In the genomic region with DNA sequence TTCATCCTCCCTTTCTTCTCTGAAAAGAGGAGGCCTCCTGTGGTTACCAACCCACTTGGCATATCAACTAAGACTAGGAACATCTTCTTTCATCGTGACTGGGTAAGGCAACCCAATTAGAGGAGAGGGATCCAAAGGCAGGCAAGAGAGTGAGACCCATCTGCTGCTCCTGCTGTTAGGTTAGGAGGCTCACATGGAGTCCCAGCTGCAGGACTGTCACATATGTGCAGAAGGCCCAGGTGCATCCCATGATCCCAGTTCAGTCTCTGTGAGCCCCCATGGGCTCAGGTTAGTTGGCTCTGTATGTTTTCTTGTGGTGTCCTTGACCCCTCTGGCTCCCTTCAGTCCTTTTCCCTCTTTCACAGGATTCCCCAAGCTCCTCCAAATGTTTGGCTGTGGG, we compare ENCODE assay signal across 24 mouse cellular contexts.
"Had no signal": no experiment of that assay in that cellular context is flagged by ENCODE, and none has a peak within 500 bp of the region (broad histone marks: within the 10 kb centered on the region; RNA-seq: fewer than 3 reads in every experiment).

No protein-coding gene starts in this region.

- H3K4me3 ChIP-seq: heart, embryonic 10.5 days; heart, embryonic 12.5 days; kidney, embryonic 15.5 days; limb, embryonic 13.5 days; limb, embryonic 15.5 days; liver, embryonic 12.5 days had no signal

- H3K27me3 ChIP-seq: heart, embryonic 12.5 days; kidney, embryonic 15.5 days; limb, embryonic 13.5 days; limb, embryonic 15.5 days; liver, embryonic 12.5 days had no signal

- H3K9ac ChIP-seq: heart, embryonic 12.5 days; hindbrain, embryonic 14.5 days; kidney, embryonic 15.5 days; limb, embryonic 13.5 days; limb, embryonic 15.5 days; liver, embryonic 12.5 days; liver, embryonic 14.5 days had no signal

- H3K9me3 ChIP-seq: heart, embryonic 10.5 days; heart, embryonic 12.5 days; kidney, embryonic 15.5 days; limb, embryonic 13.5 days; limb, embryonic 15.5 days; liver, embryonic 12.5 days had no signal

- H3K36me3 ChIP-seq: heart, embryonic 10.5 days; heart, embryonic 12.5 days; kidney, embryonic 15.5 days; limb, embryonic 13.5 days; limb, embryonic 15.5 days; liver, embryonic 12.5 days had no signal

- H3K27ac ChIP-seq: heart, embryonic 10.5 days; hindbrain, embryonic 14.5 days; kidney, embryonic 15.5 days; kidney, postnatal 0 days; limb, embryonic 13.5 days; limb, embryonic 15.5 days; liver, embryonic 12.5 days; liver, embryonic 14.5 days had no signal

- ATAC-seq: hindbrain, embryonic 16.5 days; intestine, embryonic 16.5 days; liver, embryonic 12.5 days had no signal

- DNase-seq: gastrocnemius, postnatal 14 days; gastrocnemius, postnatal 36 days; heart, adult 18-20 months; heart, postnatal 14 days; heart, postnatal 36 days; kidney, adult 11 months; kidney, adult 2 months; kidney, adult 9 months; kidney, postnatal 14 days; kidney, postnatal 36 days; layer of hippocampus, adult 9-11 months; layer of hippocampus, postnatal 36 days; left cerebral cortex, postnatal 4 days had no signal

- H3K4me1 ChIP-seq: kidney, embryonic 15.5 days; limb, embryonic 13.5 days; liver, embryonic 12.5 days had no signal

- H3K4me2 ChIP-seq: heart, embryonic 12.5 days; hindbrain, embryonic 14.5 days; kidney, embryonic 15.5 days; limb, embryonic 13.5 days; limb, embryonic 15.5 days; liver, embryonic 12.5 days had no signal
